Mouse (Mus musculus): ENCODE measurements around the gene Pgrmc1. TPM values are rescaled to one million over a fixed set of nuclear protein-coding genes. Genes with fewer than 3 reads are reported as not detected.
"Not testable (repeated sequence)": the region's sequence is repeated elsewhere in the genome, so short reads cannot be mapped to it uniquely, and the experiment has no call there.

The Pgrmc1 gene
- 25.6 and 34.9 TPM in 2 replicates for polyA plus RNA-seq (2012; rRNA removed)

DNA sequence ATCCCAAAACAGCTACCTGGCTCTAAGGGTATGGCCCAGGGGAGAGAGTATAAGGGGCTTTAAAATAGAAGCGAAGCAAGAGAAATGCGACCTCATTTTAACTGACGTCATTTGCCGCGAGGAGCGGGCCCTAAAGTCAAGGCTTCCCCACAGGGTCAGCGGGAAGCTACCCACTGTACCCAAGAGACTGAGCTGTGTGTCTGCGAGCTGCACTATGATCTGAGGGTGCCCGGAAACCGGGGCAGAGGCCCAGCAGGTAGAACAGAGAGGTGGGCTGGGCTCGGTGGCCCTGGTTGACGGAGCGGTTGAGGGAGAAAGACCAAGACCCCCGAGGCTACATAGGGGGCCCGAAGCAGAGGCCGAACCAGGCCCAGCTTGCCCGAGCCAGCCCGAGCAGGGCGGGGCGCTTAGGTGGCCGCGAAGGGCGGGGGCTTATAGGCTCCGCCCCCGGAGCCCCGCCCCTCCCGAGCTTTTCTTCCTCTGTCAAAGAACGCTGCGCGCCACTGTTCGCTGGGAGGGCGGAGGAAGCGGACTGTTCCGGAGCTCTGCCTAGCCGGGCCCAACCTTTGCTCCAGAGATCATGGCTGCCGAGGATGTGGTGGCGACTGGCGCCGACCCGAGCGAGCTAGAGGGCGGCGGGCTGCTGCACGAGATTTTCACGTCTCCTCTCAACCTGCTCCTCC, at the start of gene Pgrmc1:
Pgrmc1 (plus strand) TSS at position 500 of the 683 bp plus-strand sequence.
- no peaks in the 10 kb centered on the region for H3K27me3 ChIP-seq (ENCODE audit: control insufficient read depth, insufficient read depth, low read length)
- peak; percentile 90 for TF ChIP-seq POLR2A (IDR thresholded peaks at IDR 0.05; ENCODE audit: low read depth, low read length)
- TF ChIP-seq CTCF (IDR thresholded peaks at IDR 0.05; ENCODE audit: extremely low read depth, insufficient read depth, insufficient read length, insufficient replicate concordance), result no peak
- H3K36me3 ChIP-seq (ENCODE audit: control insufficient read depth, insufficient read depth, low read length), result no peaks in the 10 kb centered on the region
- DNase-seq (ENCODE audit: low read depth in 1 of 2, low spot score in 2 of 2), result peak; percentile 69 to 77
- 30% methylated on average over 43 of the region's 45 CpGs for WGBS
- H3K4me3 ChIP-seq (ENCODE audit: extremely low read depth, insufficient read depth, insufficient read length), result peak within 1 kb of the TSS; percentile 89
- peaks cover 3% of the 10 kb centered on the region; the same call in 1 of the 2 replicates for H3K4me1 ChIP-seq (ENCODE audit: control insufficient read depth, insufficient read depth, insufficient read length)
- peak within 1 kb of the TSS; percentile 95 for H3K27ac ChIP-seq (ENCODE audit: insufficient read depth, low read length)

DNA sequence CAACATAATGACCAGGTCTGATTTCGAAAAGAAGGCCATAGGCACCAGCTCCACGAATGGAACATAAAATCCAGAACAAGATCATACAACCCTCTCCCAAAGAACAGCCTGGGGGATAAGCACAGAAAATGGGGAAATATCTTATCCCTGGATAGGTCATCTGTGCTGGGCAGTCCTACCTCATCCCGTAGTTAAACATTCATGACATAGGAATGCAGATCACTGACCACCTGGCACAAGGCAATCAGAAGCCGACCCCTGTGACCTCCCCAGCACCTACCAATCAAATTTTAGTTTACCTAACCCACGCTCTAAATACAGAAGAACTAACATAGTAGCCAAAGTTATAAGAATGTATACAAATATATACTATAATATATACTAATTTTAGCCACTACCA, 49.2 kb upstream of the Pgrmc1 start:
- DNase-seq (ENCODE audit: low read depth in 1 of 2, low spot score in 2 of 2), result no peak
- Histone ChIP-seq H3K4me3 (ENCODE audit: extremely low read depth, insufficient read depth, insufficient read length) (no peak overlapping the region), H3K27me3 (ENCODE audit: control insufficient read depth, insufficient read depth, low read length) (no peaks in the 10 kb centered on the region), H3K27ac (ENCODE audit: insufficient read depth, low read length) (no peak overlapping the region), H3K36me3 (ENCODE audit: control insufficient read depth, insufficient read depth, low read length) (no peaks in the 10 kb centered on the region), H3K4me1 (ENCODE audit: control insufficient read depth, insufficient read depth, insufficient read length) (no peaks in the 10 kb centered on the region)
- TF ChIP-seq POLR2A (IDR thresholded peaks at IDR 0.05; ENCODE audit: low read depth, low read length) (no peak), CTCF (IDR thresholded peaks at IDR 0.05; ENCODE audit: extremely low read depth, insufficient read depth, insufficient read length, insufficient replicate concordance) (no peak)
- 75% methylated on average over 5 of the region's 5 CpGs for WGBS

GRCm38 (mm10) chrX:36550906-36551305, 47.1 kb upstream of the Pgrmc1 start:
- Histone ChIP-seq H3K27ac (ENCODE audit: insufficient read depth, low read length) (no peak overlapping the region), H3K36me3 (ENCODE audit: control insufficient read depth, insufficient read depth, low read length) (no peaks in the 10 kb centered on the region), H3K4me3 (ENCODE audit: extremely low read depth, insufficient read depth, insufficient read length) (no peak overlapping the region), H3K4me1 (ENCODE audit: control insufficient read depth, insufficient read depth, insufficient read length) (no peaks in the 10 kb centered on the region), H3K27me3 (ENCODE audit: control insufficient read depth, insufficient read depth, low read length) (no peaks in the 10 kb centered on the region)
- no peak for DNase-seq (ENCODE audit: low read depth in 1 of 2, low spot score in 2 of 2)
- TF ChIP-seq CTCF (IDR thresholded peaks at IDR 0.05; ENCODE audit: extremely low read depth, insufficient read depth, insufficient read length, insufficient replicate concordance), result no peak
- TF ChIP-seq POLR2A (IDR thresholded peaks at IDR 0.05; ENCODE audit: low read depth, low read length), result no peak
- WGBS, result 31% methylated on average over 5 of the region's 5 CpGs

DNA sequence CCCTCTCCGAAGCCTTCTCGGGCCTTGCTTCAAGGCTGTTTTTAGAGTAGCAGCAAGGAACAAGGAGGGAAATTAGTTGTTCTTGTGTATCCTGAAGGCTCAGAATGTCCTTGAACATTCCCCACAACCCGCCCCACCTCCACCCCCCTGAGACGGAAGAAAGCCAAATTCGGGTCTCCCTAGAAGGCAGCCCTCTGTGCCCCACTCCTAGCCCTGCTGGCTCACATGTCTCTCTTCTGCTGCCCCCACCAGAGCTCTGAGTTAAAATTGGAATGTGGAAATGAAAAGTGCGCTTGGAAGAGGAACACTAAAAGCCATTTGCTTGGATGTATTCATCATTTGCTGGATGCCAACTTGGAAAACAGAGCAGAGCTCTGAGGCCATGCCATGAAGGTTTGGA, 46.7 kb upstream of the Pgrmc1 start:
- no peak for DNase-seq (ENCODE audit: low read depth in 1 of 2, low spot score in 2 of 2)
- no peaks in the 10 kb centered on the region for H3K4me1 ChIP-seq (ENCODE audit: control insufficient read depth, insufficient read depth, insufficient read length)
- 57% methylated on average over 6 of the region's 6 CpGs for WGBS
- TF ChIP-seq POLR2A (IDR thresholded peaks at IDR 0.05; ENCODE audit: low read depth, low read length) (no peak), CTCF (IDR thresholded peaks at IDR 0.05; ENCODE audit: extremely low read depth, insufficient read depth, insufficient read length, insufficient replicate concordance) (no peak)
- no peak overlapping the region for H3K4me3 ChIP-seq (ENCODE audit: extremely low read depth, insufficient read depth, insufficient read length)
- no peaks in the 10 kb centered on the region for H3K36me3 ChIP-seq (ENCODE audit: control insufficient read depth, insufficient read depth, low read length)
- no peak overlapping the region; the same call in 1 of the 2 replicates for H3K27ac ChIP-seq (ENCODE audit: insufficient read depth, low read length)
- H3K27me3 ChIP-seq (ENCODE audit: control insufficient read depth, insufficient read depth, low read length), result no peaks in the 10 kb centered on the region

GRCm38 (mm10) chrX:36552055-36552587, 45.9 kb upstream of the Pgrmc1 start:
- WGBS, result 54% methylated on average over 5 of the region's 5 CpGs
- DNase-seq (ENCODE audit: low read depth in 1 of 2, low spot score in 2 of 2), result no peak
- Histone ChIP-seq H3K4me3 (ENCODE audit: extremely low read depth, insufficient read depth, insufficient read length) (no peak overlapping the region), H3K4me1 (ENCODE audit: control insufficient read depth, insufficient read depth, insufficient read length) (no peaks in the 10 kb centered on the region), H3K36me3 (ENCODE audit: control insufficient read depth, insufficient read depth, low read length) (no peaks in the 10 kb centered on the region), H3K27me3 (ENCODE audit: control insufficient read depth, insufficient read depth, low read length) (no peaks in the 10 kb centered on the region), H3K27ac (ENCODE audit: insufficient read depth, low read length) (no peak overlapping the region)
- no peak for TF ChIP-seq CTCF (IDR thresholded peaks at IDR 0.05; ENCODE audit: extremely low read depth, insufficient read depth, insufficient read length, insufficient replicate concordance)
- no peak for TF ChIP-seq POLR2A (IDR thresholded peaks at IDR 0.05; ENCODE audit: low read depth, low read length)

- H3K4me1 ChIP-seq (ENCODE audit: control insufficient read depth, insufficient read depth, insufficient read length), result no peaks in the 10 kb centered on the region
- no peak overlapping the region for H3K4me3 ChIP-seq (ENCODE audit: extremely low read depth, insufficient read depth, insufficient read length)
- H3K27me3 ChIP-seq (ENCODE audit: control insufficient read depth, insufficient read depth, low read length), result no peaks in the 10 kb centered on the region
- no peaks in the 10 kb centered on the region for H3K36me3 ChIP-seq (ENCODE audit: control insufficient read depth, insufficient read depth, low read length)
- TF ChIP-seq POLR2A (IDR thresholded peaks at IDR 0.05; ENCODE audit: low read depth, low read length) (no peak), CTCF (IDR thresholded peaks at IDR 0.05; ENCODE audit: extremely low read depth, insufficient read depth, insufficient read length, insufficient replicate concordance) (no peak)
- no peak overlapping the region for H3K27ac ChIP-seq (ENCODE audit: insufficient read depth, low read length)
- no peak for DNase-seq (ENCODE audit: low read depth in 1 of 2, low spot score in 2 of 2)
- 66% methylated on average over 3 of the region's 3 CpGs for WGBS
Observed at GRCm38 (mm10) chrX:36552715-36553114, 45.3 kb upstream of the Pgrmc1 start.

- 55% methylated on average over 2 of the region's 2 CpGs for WGBS
- not testable (repeated sequence) for DNase-seq (ENCODE audit: low read depth in 1 of 2, low spot score in 2 of 2); H3K36me3 ChIP-seq (ENCODE audit: control insufficient read depth, insufficient read depth, low read length); H3K27ac ChIP-seq (ENCODE audit: insufficient read depth, low read length); H3K4me1 ChIP-seq (ENCODE audit: control insufficient read depth, insufficient read depth, insufficient read length); H3K4me3 ChIP-seq (ENCODE audit: extremely low read depth, insufficient read depth, insufficient read length); H3K27me3 ChIP-seq (ENCODE audit: control insufficient read depth, insufficient read depth, low read length)
Observed at GRCm38 (mm10) chrX:36555196-36555595, 42.8 kb upstream of the Pgrmc1 start.
